Mouse (Mus musculus): ENCODE results near the gene Aox3. TPM values are rescaled to one million over a fixed set of nuclear protein-coding genes. Genes with fewer than 3 reads are reported as not detected.

Gene Aox3
- polyA plus RNA-seq, 1 experiment from 2014 or later: 0.09 TPM

- no peaks in the 10 kb centered on the region for H3K9me3 ChIP-seq
- H3K4me3 ChIP-seq: no peak overlapping the region
- no peak for DNase-seq (ENCODE audit: low spot score)
- no peaks in the 10 kb centered on the region for H3K36me3 ChIP-seq (replicated peaks)
- H3K4me1 ChIP-seq: 0 out of 2 replicates have a peak, but pooled peaks cover 9% of the 10 kb centered on the region
- 86% methylated on average over 4 of the region's 4 CpGs for WGBS
- H3K27ac ChIP-seq (replicated peaks): no peak overlapping the region
- H3K27me3 ChIP-seq (replicated peaks; ENCODE audit: low read depth, poor library complexity, severe bottlenecking): no peaks in the 10 kb centered on the region
Observed at GRCm38 (mm10) chr1:58111315-58111714, 1.6 kb upstream of the Aox3 start.

GRCm38 (mm10) chr1:58113441-58113840, 511 bp downstream of the Aox3 start:
- H3K36me3 ChIP-seq (replicated peaks): no peaks in the 10 kb centered on the region
- H3K27me3 ChIP-seq (replicated peaks; ENCODE audit: low read depth, poor library complexity, severe bottlenecking): no peaks in the 10 kb centered on the region
- no peaks in the 10 kb centered on the region for H3K9me3 ChIP-seq
- DNase-seq (ENCODE audit: low spot score): no peak
- no peak overlapping the region for H3K4me3 ChIP-seq
- H3K27ac ChIP-seq (replicated peaks): no peak overlapping the region
- 0 out of 2 replicates have a peak, but pooled peaks cover 9% of the 10 kb centered on the region for H3K4me1 ChIP-seq

- no peak overlapping the region for H3K27ac ChIP-seq (replicated peaks)
- H3K4me1 ChIP-seq: 0 out of 2 replicates have a peak, but pooled peaks cover 9% of the 10 kb centered on the region
- no peaks in the 10 kb centered on the region for H3K36me3 ChIP-seq (replicated peaks)
- no peaks in the 10 kb centered on the region for H3K9me3 ChIP-seq
- H3K27me3 ChIP-seq (replicated peaks; ENCODE audit: low read depth, poor library complexity, severe bottlenecking): no peaks in the 10 kb centered on the region
- 73% methylated on average over 6 of the region's 6 CpGs for WGBS
- DNase-seq (ENCODE audit: low spot score): no peak
- H3K4me3 ChIP-seq: no peak overlapping the region
Observed at GRCm38 (mm10) chr1:58114021-58114560, 1.2 kb downstream of the Aox3 start.

- DNase-seq (ENCODE audit: low spot score): no peak
- 72% methylated on average over 12 of the region's 12 CpGs for WGBS
- Histone ChIP-seq H3K36me3 (replicated peaks) (no peaks in the 10 kb centered on the region), H3K4me1 (0 out of 2 replicates have a peak, but pooled peaks cover 9% of the 10 kb centered on the region), H3K9me3 (no peaks in the 10 kb centered on the region), H3K4me3 (no peak overlapping the region), H3K27me3 (replicated peaks; ENCODE audit: low read depth, poor library complexity, severe bottlenecking) (no peaks in the 10 kb centered on the region), H3K27ac (replicated peaks) (no peak overlapping the region)
Observed at GRCm38 (mm10) chr1:58114666-58115375, 1.9 kb downstream of the Aox3 start.

- H3K27ac ChIP-seq (replicated peaks): no peak overlapping the region
- 87% methylated on average over 3 of the region's 3 CpGs for whole genome bisulfite sequencing
- 0 out of 2 replicates have a peak, but pooled peaks cover 7% of the 10 kb centered on the region for H3K4me1 ChIP-seq
- H3K9me3 ChIP-seq: no peaks in the 10 kb centered on the region
- no peaks in the 10 kb centered on the region for H3K36me3 ChIP-seq (replicated peaks)
- no peak for DNase-seq (ENCODE audit: low spot score)
- H3K27me3 ChIP-seq (replicated peaks; ENCODE audit: low read depth, poor library complexity, severe bottlenecking): no peaks in the 10 kb centered on the region
- no peak overlapping the region for H3K4me3 ChIP-seq
Observed at GRCm38 (mm10) chr1:58118231-58118630, 5.3 kb downstream of the Aox3 start.

- H3K9me3 ChIP-seq: no peaks in the 10 kb centered on the region
- no peaks in the 10 kb centered on the region for H3K36me3 ChIP-seq (replicated peaks)
- H3K27ac ChIP-seq (replicated peaks): no peak overlapping the region
- no peaks in the 10 kb centered on the region for H3K4me1 ChIP-seq
- DNase-seq (ENCODE audit: low spot score): no peak
- WGBS: 92% methylated on average over 8 of the region's 8 CpGs
- no peaks in the 10 kb centered on the region for H3K27me3 ChIP-seq (replicated peaks; ENCODE audit: low read depth, poor library complexity, severe bottlenecking)
- H3K4me3 ChIP-seq: no peak overlapping the region
Observed at GRCm38 (mm10) chr1:58124901-58125300, 12.0 kb downstream of the Aox3 start.

GRCm38 (mm10) chr1:58137891-58138290, 25.0 kb downstream of the Aox3 start:
- no peaks in the 10 kb centered on the region for H3K4me1 ChIP-seq

GRCm38 (mm10) chr1:58138986-58139385, 26.1 kb downstream of the Aox3 start:
- Histone ChIP-seq H3K4me1 (no peaks in the 10 kb centered on the region), H3K4me3 (no peak overlapping the region), H3K9me3 (no peaks in the 10 kb centered on the region; the same call in 1 of the 2 replicates), H3K36me3 (replicated peaks) (no peaks in the 10 kb centered on the region), H3K27me3 (replicated peaks; ENCODE audit: low read depth, poor library complexity, severe bottlenecking) (no peaks in the 10 kb centered on the region), H3K27ac (replicated peaks) (no peak overlapping the region)
- 93% methylated on average over 9 of the region's 9 CpGs for WGBS
- DNase-seq (ENCODE audit: low spot score): no peak

More at GRCm38 (mm10) chr1:58137891-58138290, 25.0 kb downstream of the Aox3 start:
- no peak for DNase-seq (ENCODE audit: low spot score)
- no peak overlapping the region for H3K4me3 ChIP-seq
- H3K27me3 ChIP-seq (replicated peaks; ENCODE audit: low read depth, poor library complexity, severe bottlenecking): no peaks in the 10 kb centered on the region
- no peak overlapping the region for H3K27ac ChIP-seq (replicated peaks)
- no peaks in the 10 kb centered on the region for H3K36me3 ChIP-seq (replicated peaks)
- no peaks in the 10 kb centered on the region; the same call in 1 of the 2 replicates for H3K9me3 ChIP-seq

GRCm38 (mm10) chr1:58140607-58141006, 27.7 kb downstream of the Aox3 start:
- no peak overlapping the region for H3K4me3 ChIP-seq
- no peaks in the 10 kb centered on the region for H3K36me3 ChIP-seq (replicated peaks)
- H3K27me3 ChIP-seq (replicated peaks; ENCODE audit: low read depth, poor library complexity, severe bottlenecking): no peaks in the 10 kb centered on the region
- no peaks in the 10 kb centered on the region for H3K4me1 ChIP-seq
- H3K27ac ChIP-seq (replicated peaks): no peak overlapping the region
- no peak for DNase-seq (ENCODE audit: low spot score)
- no peaks in the 10 kb centered on the region; the same call in 1 of the 2 replicates for H3K9me3 ChIP-seq
- WGBS: 94% methylated on average over 5 of the region's 5 CpGs

GRCm38 (mm10) chr1:58144384-58145069, 31.6 kb downstream of the Aox3 start:
- Histone ChIP-seq H3K27ac (replicated peaks) (no peak overlapping the region), H3K4me3 (no peak overlapping the region), H3K4me1 (no peaks in the 10 kb centered on the region), H3K27me3 (replicated peaks; ENCODE audit: low read depth, poor library complexity, severe bottlenecking) (no peaks in the 10 kb centered on the region), H3K36me3 (replicated peaks) (no peaks in the 10 kb centered on the region), H3K9me3 (no peaks in the 10 kb centered on the region; the same call in 1 of the 2 replicates)
- DNase-seq (ENCODE audit: low spot score): no peak
- 80% methylated on average over 10 of the region's 10 CpGs for WGBS

- Histone ChIP-seq H3K4me3 (no peak overlapping the region), H3K36me3 (replicated peaks) (no peaks in the 10 kb centered on the region), H3K27me3 (replicated peaks; ENCODE audit: low read depth, poor library complexity, severe bottlenecking) (no peaks in the 10 kb centered on the region), H3K9me3 (no peaks in the 10 kb centered on the region), H3K27ac (replicated peaks) (no peak overlapping the region), H3K4me1 (no peaks in the 10 kb centered on the region)
- 89% methylated on average over 10 of the region's 10 CpGs for WGBS
- DNase-seq (ENCODE audit: low spot score): no peak
Observed at GRCm38 (mm10) chr1:58146026-58146425, 33.1 kb downstream of the Aox3 start.

GRCm38 (mm10) chr1:58147776-58148175, 34.8 kb downstream of the Aox3 start:
- DNase-seq (ENCODE audit: low spot score): no peak
- no peaks in the 10 kb centered on the region for H3K9me3 ChIP-seq
- no peak overlapping the region for H3K27ac ChIP-seq (replicated peaks)
- no peaks in the 10 kb centered on the region for H3K4me1 ChIP-seq
- WGBS: 85% methylated on average over 6 of the region's 6 CpGs
- H3K27me3 ChIP-seq (replicated peaks; ENCODE audit: low read depth, poor library complexity, severe bottlenecking): no peaks in the 10 kb centered on the region
- no peaks in the 10 kb centered on the region for H3K36me3 ChIP-seq (replicated peaks)
- H3K4me3 ChIP-seq: no peak overlapping the region

GRCm38 (mm10) chr1:58152247-58152646, 39.3 kb downstream of the Aox3 start:
- 84% methylated on average over 8 of the region's 8 CpGs for WGBS
- H3K4me1 ChIP-seq: no peaks in the 10 kb centered on the region
- DNase-seq (ENCODE audit: low spot score): no peak

More at GRCm38 (mm10) chr1:58152247-58152646, 39.3 kb downstream of the Aox3 start:
- Histone ChIP-seq H3K9me3 (no peaks in the 10 kb centered on the region), H3K27ac (replicated peaks) (no peak overlapping the region), H3K27me3 (replicated peaks; ENCODE audit: low read depth, poor library complexity, severe bottlenecking) (no peaks in the 10 kb centered on the region), H3K36me3 (replicated peaks) (no peaks in the 10 kb centered on the region), H3K4me3 (no peak overlapping the region)
